Mouse (Mus musculus) embryonic fibroblast, embryonic 13.5 days (primary cell): Measurements from ENCODE around the gene Rps6ka5.

ENCODE experiments used
- CTCF ChIP-seq: IDR thresholded peaks from 2 replicates; pipeline ENCODE4 v1.5.1; 2011; ENCODE audit warnings: mild to moderate bottlenecking, control low read depth, low read length, moderate library complexity, borderline replicate concordance; ENCODE audit not compliant: insufficient read depth
- POLR2A ChIP-seq: IDR thresholded peaks from 2 replicates; pipeline ENCODE4 v1.6.1; 2011; ENCODE audit warnings: low read depth, mild to moderate bottlenecking, control low read depth, low read length, moderate library complexity

GRCm38 (mm10) chr12:100752977-100753376, 26.2 kb upstream of the Rps6ka5 start:
- TF ChIP-seq CTCF (no peak), POLR2A (no peak)
